Mouse (Mus musculus): ENCODE results near the gene Slc46a2. TPM values are rescaled to one million over a fixed set of nuclear protein-coding genes. Genes with fewer than 3 reads are reported as not detected.

Gene Slc46a2
- total RNA-seq, 1 experiment = not detected

DNA sequence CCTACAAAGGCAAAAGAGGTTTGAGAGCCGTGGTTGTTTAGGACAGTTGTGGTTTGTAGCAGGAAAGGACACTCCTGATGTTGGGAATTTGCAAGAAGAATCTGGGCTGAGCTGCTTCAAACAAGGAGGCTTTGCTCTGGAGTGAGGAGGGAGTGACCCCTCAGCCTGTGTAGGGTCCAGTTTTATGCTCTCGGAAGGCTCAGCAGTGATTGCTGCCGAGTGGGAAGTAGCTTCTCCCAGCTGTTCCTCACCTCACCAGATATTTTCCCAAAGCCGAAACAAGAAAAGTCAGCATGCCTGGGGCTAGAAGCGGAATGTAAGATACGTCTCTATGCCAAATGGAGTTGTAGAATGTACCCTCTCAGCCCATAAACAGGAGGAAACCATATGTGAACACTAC lies 13.0 kb downstream of the Slc46a2 start:
- H3K9ac ChIP-seq (ENCODE audit: insufficient read depth, low read depth, low read length, poor library complexity, severe bottlenecking) = no peak overlapping the region
- no peak overlapping the region for H3K27ac ChIP-seq (ENCODE audit: insufficient read depth, low read depth, low read length, poor library complexity, severe bottlenecking)
- in situ Hi-C loops (cut with MboI; ENCODE audit: low sequenced_read_pairs in 2 of 2, unreplicated experiment in 2 of 2) = no loop called here
- TF ChIP-seq ZNF384 (IDR thresholded peaks at IDR 0.05; ENCODE audit: low read depth, low read length) (no peak), MAFK (IDR thresholded peaks at IDR 0.05; ENCODE audit: insufficient read depth, low read depth, low read length) (no peak), ZC3H11A (IDR thresholded peaks at IDR 0.05; ENCODE audit: borderline replicate concordance, low read depth, low read length) (no peak), HCFC1 (IDR thresholded peaks at IDR 0.05; ENCODE audit: borderline replicate concordance, insufficient read depth, low read length) (no peak), CHD2 (IDR thresholded peaks at IDR 0.05; ENCODE audit: low read depth, low read length) (no peak)
- H3K4me3 ChIP-seq (ENCODE audit: insufficient read depth in 1 of 2, low read depth in 1 of 2, low read length in 2 of 2, poor library complexity in 1 of 2, severe bottlenecking in 1 of 2) = no peak overlapping the region
- no peaks in the 10 kb centered on the region for H3K9me3 ChIP-seq (ENCODE audit: control insufficient read depth, insufficient read depth, low read depth, low read length)
- peaks cover 8 to 37% of the 10 kb centered on the region in 2 experiments; a peak in 3 of 4 replicates for H3K4me1 ChIP-seq (ENCODE audit: control insufficient read depth in 2 of 2, insufficient read depth in 2 of 2, low read length in 2 of 2, poor library complexity in 1 of 2)
- peaks cover 7% of the 10 kb centered on the region; the same call in 1 of the 2 replicates for H3K36me3 ChIP-seq (ENCODE audit: control insufficient read depth, insufficient read depth, low read length, poor library complexity, severe bottlenecking)
- no peak for DNase-seq (ENCODE audit: low read depth, low spot score)

GRCm38 (mm10) chr4:59898521-59898919 lies 16.3 kb downstream of the Slc46a2 start:
- Histone ChIP-seq H3K9me3 (ENCODE audit: control insufficient read depth, insufficient read depth, low read depth, low read length) (no peaks in the 10 kb centered on the region), H3K27ac (ENCODE audit: insufficient read depth, low read depth, low read length, poor library complexity, severe bottlenecking) (no peak overlapping the region), H3K4me3 (ENCODE audit: insufficient read depth in 1 of 2, low read depth in 1 of 2, low read length in 2 of 2, poor library complexity in 1 of 2, severe bottlenecking in 1 of 2) (no peak overlapping the region), H3K4me1 (ENCODE audit: control insufficient read depth in 2 of 2, insufficient read depth in 2 of 2, low read length in 2 of 2, poor library complexity in 1 of 2) (peaks cover 21 to 44% of the 10 kb centered on the region in 2 experiments), H3K36me3 (ENCODE audit: control insufficient read depth, insufficient read depth, low read length, poor library complexity, severe bottlenecking) (peaks cover 20% of the 10 kb centered on the region; the same call in 1 of the 2 replicates), H3K9ac (ENCODE audit: insufficient read depth, low read depth, low read length, poor library complexity, severe bottlenecking) (no peak overlapping the region)
- DNase-seq (ENCODE audit: low read depth, low spot score) = no peak
- no peak for TF ChIP-seq MAFK (IDR thresholded peaks at IDR 0.05; ENCODE audit: insufficient read depth, low read depth, low read length)
- TF ChIP-seq ZC3H11A (IDR thresholded peaks at IDR 0.05; ENCODE audit: borderline replicate concordance, low read depth, low read length) = no peak
- TF ChIP-seq HCFC1 (IDR thresholded peaks at IDR 0.05; ENCODE audit: borderline replicate concordance, insufficient read depth, low read length) = no peak
- no peak for TF ChIP-seq ZNF384 (IDR thresholded peaks at IDR 0.05; ENCODE audit: low read depth, low read length)
- TF ChIP-seq CHD2 (IDR thresholded peaks at IDR 0.05; ENCODE audit: low read depth, low read length) = no peak
- in situ Hi-C loops (cut with MboI; ENCODE audit: low sequenced_read_pairs in 2 of 2, unreplicated experiment in 2 of 2) = no loop called here

DNA sequence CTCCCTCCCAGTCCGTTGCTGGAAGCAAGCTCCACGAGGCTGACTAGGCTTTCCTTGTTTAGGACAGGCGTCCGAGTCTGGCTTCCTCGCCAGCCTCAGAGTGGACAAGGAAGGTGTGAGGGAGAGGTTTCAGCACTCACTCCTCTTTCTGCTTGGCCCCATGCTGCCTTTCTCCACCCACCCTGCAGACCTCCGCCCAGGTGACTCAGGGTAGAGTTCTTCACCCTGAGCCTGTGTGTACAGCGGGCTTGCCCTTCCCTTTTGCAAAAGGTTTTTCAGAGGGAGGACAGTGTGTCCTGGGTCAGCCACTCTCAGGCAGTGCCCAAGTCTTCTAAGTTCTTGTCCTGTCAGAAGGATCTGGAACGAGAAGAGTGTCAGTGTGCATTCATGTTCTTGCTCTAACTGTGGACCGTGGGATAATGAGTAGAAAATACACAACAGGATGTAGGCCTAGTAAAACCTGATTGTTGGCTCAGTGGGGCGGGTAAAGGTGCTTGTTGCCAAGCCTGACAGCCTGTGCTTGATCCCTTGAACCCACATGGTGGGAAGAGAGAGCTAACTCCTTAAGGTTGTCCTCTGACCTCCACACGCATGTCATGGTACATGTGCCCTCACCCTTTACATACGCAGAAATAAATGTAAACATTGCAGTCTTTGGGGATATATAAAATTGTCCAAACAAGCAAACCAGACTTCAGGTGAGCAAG lies 16.9 kb downstream of the Slc46a2 start:
- DNase-seq (ENCODE audit: low read depth, low spot score) = no peak
- Histone ChIP-seq H3K27ac (ENCODE audit: insufficient read depth, low read depth, low read length, poor library complexity, severe bottlenecking) (no peak overlapping the region), H3K9ac (ENCODE audit: insufficient read depth, low read depth, low read length, poor library complexity, severe bottlenecking) (no peak overlapping the region), H3K9me3 (ENCODE audit: control insufficient read depth, insufficient read depth, low read depth, low read length) (no peaks in the 10 kb centered on the region), H3K4me3 (ENCODE audit: insufficient read depth in 1 of 2, low read depth in 1 of 2, low read length in 2 of 2, poor library complexity in 1 of 2, severe bottlenecking in 1 of 2) (no peak overlapping the region), H3K4me1 (ENCODE audit: control insufficient read depth in 2 of 2, insufficient read depth in 2 of 2, low read length in 2 of 2, poor library complexity in 1 of 2) (peaks cover 21 to 44% of the 10 kb centered on the region in 2 experiments), H3K36me3 (ENCODE audit: control insufficient read depth, insufficient read depth, low read length, poor library complexity, severe bottlenecking) (peaks cover 23% of the 10 kb centered on the region; the same call in 1 of the 2 replicates)
- no peak for TF ChIP-seq ZNF384 (IDR thresholded peaks at IDR 0.05; ENCODE audit: low read depth, low read length)
- no peak for TF ChIP-seq MAFK (IDR thresholded peaks at IDR 0.05; ENCODE audit: insufficient read depth, low read depth, low read length)
- TF ChIP-seq CHD2 (IDR thresholded peaks at IDR 0.05; ENCODE audit: low read depth, low read length) = no peak
- TF ChIP-seq HCFC1 (IDR thresholded peaks at IDR 0.05; ENCODE audit: borderline replicate concordance, insufficient read depth, low read length) = no peak
- no peak for TF ChIP-seq ZC3H11A (IDR thresholded peaks at IDR 0.05; ENCODE audit: borderline replicate concordance, low read depth, low read length)
- in situ Hi-C loops (cut with MboI; ENCODE audit: low sequenced_read_pairs in 2 of 2, unreplicated experiment in 2 of 2) = no loop called here

DNA sequence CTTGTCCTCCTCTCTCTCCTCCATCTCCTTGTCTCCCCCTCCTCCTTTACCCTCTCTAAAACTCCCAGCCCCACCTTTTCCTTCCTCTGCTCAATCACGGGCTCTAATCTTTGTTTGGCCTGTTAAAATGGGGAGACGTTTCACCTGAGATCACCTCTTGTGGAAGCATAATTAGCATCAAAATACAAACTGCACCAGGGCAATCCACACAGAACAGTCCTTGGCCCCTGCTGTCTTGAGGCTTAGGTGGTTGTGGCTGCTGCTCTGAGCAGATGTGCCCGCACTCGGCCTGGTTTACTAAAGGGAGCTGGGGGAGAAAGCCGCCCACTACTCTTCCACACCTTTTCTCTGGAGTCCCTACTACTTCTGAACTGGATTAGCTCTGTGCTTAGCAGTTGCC lies 18.9 kb downstream of the Slc46a2 start:
- Histone ChIP-seq H3K27ac (ENCODE audit: insufficient read depth, low read depth, low read length, poor library complexity, severe bottlenecking) (no peak overlapping the region), H3K4me1 (ENCODE audit: control insufficient read depth in 2 of 2, insufficient read depth in 2 of 2, low read length in 2 of 2, poor library complexity in 1 of 2) (peaks cover 21 to 39% of the 10 kb centered on the region in 2 experiments), H3K4me3 (ENCODE audit: insufficient read depth in 1 of 2, low read depth in 1 of 2, low read length in 2 of 2, poor library complexity in 1 of 2, severe bottlenecking in 1 of 2) (peak overlapping the region in 1 of 2 experiments; percentile 20; a peak in 2 of 4 replicates), H3K9me3 (ENCODE audit: control insufficient read depth, insufficient read depth, low read depth, low read length) (no peaks in the 10 kb centered on the region), H3K9ac (ENCODE audit: insufficient read depth, low read depth, low read length, poor library complexity, severe bottlenecking) (no peak overlapping the region), H3K36me3 (ENCODE audit: control insufficient read depth, insufficient read depth, low read length, poor library complexity, severe bottlenecking) (peaks cover 30% of the 10 kb centered on the region; the same call in 1 of the 2 replicates)
- TF ChIP-seq ZC3H11A (IDR thresholded peaks at IDR 0.05; ENCODE audit: borderline replicate concordance, low read depth, low read length) = no peak
- no peak for TF ChIP-seq ZNF384 (IDR thresholded peaks at IDR 0.05; ENCODE audit: low read depth, low read length)
- DNase-seq (ENCODE audit: low read depth, low spot score) = peak; percentile 41
- in situ Hi-C loops (cut with MboI; ENCODE audit: low sequenced_read_pairs in 2 of 2, unreplicated experiment in 2 of 2) = no loop called here
